Mouse (Mus musculus): Measurements from ENCODE around the gene Trp53i11.
A peak's percentile ranks its signal among the peaks of the same experiment; 100 is the strongest.

Trp53i11 gene

GRCm38 (mm10) chr2:93198846-93199245 lies 11.5 kb downstream of the Trp53i11 start:
- DNase-seq (ENCODE audit: low read depth, low spot score) = peak; percentile 85

- peak; percentile 78 for DNase-seq (ENCODE audit: low read depth, low spot score)
Measured at GRCm38 (mm10) chr2:93199531-93199974, 12.2 kb downstream of the Trp53i11 start.

- no peak for DNase-seq (ENCODE audit: low read depth, low spot score)
Measured at GRCm38 (mm10) chr2:93200681-93201340, 13.5 kb downstream of the Trp53i11 start.

- DNase-seq (ENCODE audit: low read depth, low spot score) = no peak
Measured at GRCm38 (mm10) chr2:93201997-93202396, 14.6 kb downstream of the Trp53i11 start.

- DNase-seq (ENCODE audit: low read depth, low spot score) = no peak
Measured at GRCm38 (mm10) chr2:93202782-93203181, 15.4 kb downstream of the Trp53i11 start.

- peak; percentile 53 for DNase-seq (ENCODE audit: low read depth, low spot score)
Measured at GRCm38 (mm10) chr2:93203682-93204081, 16.3 kb downstream of the Trp53i11 start.

GRCm38 (mm10) chr2:93204571-93204970 lies 17.2 kb downstream of the Trp53i11 start:
- no peak for DNase-seq (ENCODE audit: low read depth, low spot score)

- DNase-seq (ENCODE audit: low read depth, low spot score) = no peak
Measured at GRCm38 (mm10) chr2:93206126-93206525, 18.8 kb downstream of the Trp53i11 start.

- DNase-seq (ENCODE audit: low read depth, low spot score) = peak; percentile 17
Measured at GRCm38 (mm10) chr2:93212386-93212785, 25.0 kb downstream of the Trp53i11 start.

- no peak for DNase-seq (ENCODE audit: low read depth, low spot score)
Measured at GRCm38 (mm10) chr2:93212865-93213264, 25.5 kb downstream of the Trp53i11 start.

GRCm38 (mm10) chr2:93214192-93214591 lies 26.8 kb downstream of the Trp53i11 start:
- peak; percentile 32 for DNase-seq (ENCODE audit: low read depth, low spot score)

- DNase-seq (ENCODE audit: low read depth, low spot score) = no peak
Measured at GRCm38 (mm10) chr2:93215790-93216189, 28.4 kb downstream of the Trp53i11 start.

- DNase-seq (ENCODE audit: low read depth, low spot score) = peak; percentile 74
Measured at GRCm38 (mm10) chr2:93217015-93217414, 29.7 kb downstream of the Trp53i11 start.

GRCm38 (mm10) chr2:93218353-93218990 lies 31.1 kb downstream of the Trp53i11 start:
- DNase-seq (ENCODE audit: low read depth, low spot score) = no peak

GRCm38 (mm10) chr2:93219576-93219975 lies 32.2 kb downstream of the Trp53i11 start:
- DNase-seq (ENCODE audit: low read depth, low spot score) = no peak

GRCm38 (mm10) chr2:93220447-93220846 lies 33.1 kb downstream of the Trp53i11 start:
- no peak for DNase-seq (ENCODE audit: low read depth, low spot score)

- no peak for DNase-seq (ENCODE audit: low read depth, low spot score)
Measured at GRCm38 (mm10) chr2:93223463-93223862, 36.1 kb downstream of the Trp53i11 start.

- DNase-seq (ENCODE audit: low read depth, low spot score) = peak; percentile 79
Measured at GRCm38 (mm10) chr2:93226606-93227595, 39.6 kb downstream of the Trp53i11 start.

- DNase-seq (ENCODE audit: low read depth, low spot score) = peak; percentile 4
Measured at GRCm38 (mm10) chr2:93227713-93228479, 40.5 kb downstream of the Trp53i11 start.

- DNase-seq (ENCODE audit: low read depth, low spot score) = no peak
Measured at GRCm38 (mm10) chr2:93228480-93228824, 41.1 kb downstream of the Trp53i11 start.

- DNase-seq (ENCODE audit: low read depth, low spot score) = no peak
Measured at GRCm38 (mm10) chr2:93232141-93232540, 44.8 kb downstream of the Trp53i11 start.

Data from ES-CJ7 (cell line).